Mouse (Mus musculus): ENCODE measurements around the gene Nsdhl. TPM values are rescaled to one million over a fixed set of nuclear protein-coding genes. Genes with fewer than 3 reads are reported as not detected.

Nsdhl gene
- total and polyA plus RNA-seq, 3 experiments, result 19.4 to 23.1 TPM; not detected in 1

GRCm38 (mm10) chrX:72962743-72963142 lies 44.4 kb downstream of the Nsdhl start:
- Histone ChIP-seq H3K9ac (ENCODE audit: control insufficient read depth, low read depth, low read length, poor library complexity, severe bottlenecking) (no peak overlapping the region), H3K27ac (ENCODE audit: control insufficient read depth, low read depth, low read length) (no peak overlapping the region), H3K36me3 (ENCODE audit: control insufficient read depth in 1 of 2, insufficient read depth in 2 of 2, low read length in 2 of 2) (no peaks in the 10 kb centered on the region), H3K4me1 (ENCODE audit: control insufficient read depth in 1 of 2, insufficient read depth in 2 of 2, low read length in 2 of 2) (no peaks in the 10 kb centered on the region), H3K27me3 (ENCODE audit: control insufficient read depth in 1 of 2, insufficient read depth in 2 of 2, low read length in 2 of 2) (no peaks in the 10 kb centered on the region), H3K4me3 (ENCODE audit: control insufficient read depth in 1 of 2, insufficient read depth in 1 of 2, low read depth in 2 of 2, low read length in 2 of 2) (no peak overlapping the region), H3K9me3 (replicated peaks; ENCODE audit: insufficient read depth, low read length) (no peaks in the 10 kb centered on the region), H3K79me2 (ENCODE audit: control insufficient read depth, insufficient read depth, low read length, poor library complexity) (no peaks in the 10 kb centered on the region)
- no peak for DNase-seq (ENCODE audit: low read depth, low spot score)
- TF ChIP-seq USF1 (IDR thresholded peaks at IDR 0.05; ENCODE audit: low read depth, low read length), result no peak
- no peak for TF ChIP-seq USF2 (IDR thresholded peaks at IDR 0.05; ENCODE audit: borderline replicate concordance in 1 of 2, insufficient read depth in 1 of 2, low read depth in 1 of 2, low read length in 2 of 2)
- no peak for TF ChIP-seq CHD2 (IDR thresholded peaks at IDR 0.05; ENCODE audit: low read length)
- no peak for TF ChIP-seq CHD1 (IDR thresholded peaks at IDR 0.05; ENCODE audit: low read depth, low read length)
- no peak for TF ChIP-seq E2F4 (IDR thresholded peaks at IDR 0.05; ENCODE audit: borderline replicate concordance, low read depth, low read length)
- TF ChIP-seq ZC3H11A (IDR thresholded peaks at IDR 0.05; ENCODE audit: low read depth, low read length), result no peak

- no peak for DNase-seq (ENCODE audit: low read depth, low spot score)
- Histone ChIP-seq H3K4me3 (ENCODE audit: control insufficient read depth in 1 of 2, insufficient read depth in 1 of 2, low read depth in 2 of 2, low read length in 2 of 2) (no peak overlapping the region), H3K79me2 (ENCODE audit: control insufficient read depth, insufficient read depth, low read length, poor library complexity) (no peaks in the 10 kb centered on the region), H3K9me3 (replicated peaks; ENCODE audit: insufficient read depth, low read length) (no peaks in the 10 kb centered on the region), H3K27ac (ENCODE audit: control insufficient read depth, low read depth, low read length) (no peak overlapping the region), H3K9ac (ENCODE audit: control insufficient read depth, low read depth, low read length, poor library complexity, severe bottlenecking) (no peak overlapping the region), H3K4me1 (ENCODE audit: control insufficient read depth in 1 of 2, insufficient read depth in 2 of 2, low read length in 2 of 2) (peaks cover 0 to 3% of the 10 kb centered on the region in 2 experiments; a peak in 2 of 4 replicates), H3K36me3 (ENCODE audit: control insufficient read depth in 1 of 2, insufficient read depth in 2 of 2, low read length in 2 of 2) (no peaks in the 10 kb centered on the region; a peak in 1 of 4 replicates), H3K27me3 (ENCODE audit: control insufficient read depth in 1 of 2, insufficient read depth in 2 of 2, low read length in 2 of 2) (no peaks in the 10 kb centered on the region)
- TF ChIP-seq ZC3H11A (IDR thresholded peaks at IDR 0.05; ENCODE audit: low read depth, low read length) (no peak), MAFK (IDR thresholded peaks at IDR 0.05; ENCODE audit: borderline replicate concordance, low read depth, low read length) (no peak), MYB (IDR thresholded peaks at IDR 0.05; ENCODE audit: low read depth, low read length) (no peak), MAX (IDR thresholded peaks at IDR 0.05; ENCODE audit: low read length) (no peak), CTCF (IDR thresholded peaks at IDR 0.05 in 2 of 3, conservative IDR thresholded peaks at IDR 0.05 in 1 of 3; ENCODE audit: control insufficient read depth in 1 of 3, insufficient read depth in 1 of 3, low read depth in 2 of 3, low read length in 3 of 3, poor library complexity in 1 of 3, severe bottlenecking in 1 of 3) (no peak), ZMIZ1 (IDR thresholded peaks at IDR 0.05; ENCODE audit: low read depth, low read length) (no peak), ZNF384 (IDR thresholded peaks at IDR 0.05; ENCODE audit: low read depth, low read length) (no peak), NRF1 (IDR thresholded peaks at IDR 0.05; ENCODE audit: insufficient read depth, low read depth, low read length, poor library complexity, severe bottlenecking) (no peak), MXI1 (IDR thresholded peaks at IDR 0.05; ENCODE audit: low read depth, low read length) (no peak), GABPA (IDR thresholded peaks at IDR 0.05; ENCODE audit: low read depth, low read length) (no peak), POLR2AphosphoS5 (IDR thresholded peaks at IDR 0.05; ENCODE audit: borderline replicate concordance, low read depth, low read length) (no peak), EP300 (IDR thresholded peaks at IDR 0.05; ENCODE audit: low read depth in 1 of 2, low read length in 2 of 2) (no peak), ETS1 (IDR thresholded peaks at IDR 0.05; ENCODE audit: low read depth, low read length) (no peak), GATA1 (IDR thresholded peaks at IDR 0.05; ENCODE audit: low read depth, low read length) (no peak), JUND (IDR thresholded peaks at IDR 0.05; ENCODE audit: low read depth, low read length) (no peak), TCF12 (IDR thresholded peaks at IDR 0.05; ENCODE audit: low read depth, low read length) (no peak), TAL1 (IDR thresholded peaks at IDR 0.05; ENCODE audit: low read length) (no peak), HCFC1 (IDR thresholded peaks at IDR 0.05; ENCODE audit: low read depth, low read length) (no peak)
Measured at GRCm38 (mm10) chrX:72982831-72983230, 64.5 kb downstream of the Nsdhl start.

All from MEL (cell line).